Mouse (Mus musculus) layer of hippocampus, postnatal 14 days (tissue): ENCODE measurements at regions not wholly inside any gene's neighbourhood (a gene's known extent, or its start where the extent isn't known, plus 50 kb on each side); places are given as distances from the start of the nearest gene placed in this dataset.

Experiments used
- DNase-seq, 2 experiments: peaks; one replicate each; pipeline ENCODE4 v3.0.0; 2021 to 2022; ENCODE audit warnings: low spot score in 2 of 2, mixed read lengths in 1 of 2

GRCm38 (mm10) chr3:131056893-131057660 is 53.2 kb upstream of the Lef1 start:
- no peak for DNase-seq

DNA sequence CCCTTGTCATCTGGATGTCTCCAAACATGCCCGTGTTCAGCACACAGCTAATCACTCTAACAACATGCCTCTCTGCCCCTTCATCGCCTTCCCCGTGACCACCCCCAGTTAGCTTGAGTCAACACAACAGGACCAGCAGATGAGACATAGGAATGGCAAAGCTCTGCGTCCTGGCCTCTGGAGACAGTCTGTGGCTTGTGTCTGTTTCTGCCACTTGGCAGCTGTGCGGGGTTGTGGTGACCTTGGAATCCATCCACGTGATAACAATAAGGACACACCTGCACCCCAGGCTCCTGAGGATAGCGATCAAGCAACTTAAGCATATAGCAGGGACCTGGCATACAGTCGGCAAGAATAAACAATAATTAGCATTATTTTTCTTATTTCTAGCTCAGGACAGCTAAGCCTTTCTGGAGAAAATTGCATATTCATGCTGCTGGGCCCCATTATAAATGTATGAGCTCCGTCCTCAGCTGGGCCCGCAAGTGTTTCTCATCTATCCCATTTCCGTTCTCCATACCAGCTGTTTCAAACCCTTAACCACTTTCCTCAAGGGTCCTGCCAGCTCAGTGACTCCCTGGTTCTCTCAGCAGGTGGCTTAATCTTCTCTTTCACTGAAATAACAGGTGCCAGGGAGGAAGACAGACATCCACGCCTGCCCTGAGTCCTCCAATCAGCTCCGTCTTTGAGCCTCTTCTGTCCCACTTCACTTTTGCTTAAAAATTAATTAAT is 55.9 kb upstream of the Lef1 start:
- no peak for DNase-seq

GRCm38 (mm10) chr3:131047716-131048115 is 62.6 kb upstream of the Lef1 start:
- DNase-seq, result no peak

DNA sequence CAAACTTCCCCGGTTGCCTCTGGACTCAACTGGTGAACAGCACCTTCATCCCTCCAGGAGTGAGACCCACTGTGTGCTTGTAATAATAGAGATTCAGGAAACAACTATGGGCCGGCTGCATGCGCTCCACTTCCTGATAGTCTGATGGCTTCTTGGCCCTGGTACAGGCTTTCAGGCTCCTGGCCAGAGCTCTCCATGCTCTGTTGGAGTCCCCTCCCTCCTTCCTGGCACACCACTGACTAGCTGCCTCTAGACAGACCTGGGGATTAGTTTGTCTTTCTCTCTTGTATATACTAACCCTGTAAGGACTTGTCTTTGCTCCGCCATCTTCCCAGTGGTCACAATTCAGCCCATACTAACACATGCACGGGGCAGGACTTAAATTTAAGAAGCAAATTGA is 63.9 kb upstream of the Lef1 start:
- DNase-seq, result peak in 1 of 2 experiments; percentile 7

DNA sequence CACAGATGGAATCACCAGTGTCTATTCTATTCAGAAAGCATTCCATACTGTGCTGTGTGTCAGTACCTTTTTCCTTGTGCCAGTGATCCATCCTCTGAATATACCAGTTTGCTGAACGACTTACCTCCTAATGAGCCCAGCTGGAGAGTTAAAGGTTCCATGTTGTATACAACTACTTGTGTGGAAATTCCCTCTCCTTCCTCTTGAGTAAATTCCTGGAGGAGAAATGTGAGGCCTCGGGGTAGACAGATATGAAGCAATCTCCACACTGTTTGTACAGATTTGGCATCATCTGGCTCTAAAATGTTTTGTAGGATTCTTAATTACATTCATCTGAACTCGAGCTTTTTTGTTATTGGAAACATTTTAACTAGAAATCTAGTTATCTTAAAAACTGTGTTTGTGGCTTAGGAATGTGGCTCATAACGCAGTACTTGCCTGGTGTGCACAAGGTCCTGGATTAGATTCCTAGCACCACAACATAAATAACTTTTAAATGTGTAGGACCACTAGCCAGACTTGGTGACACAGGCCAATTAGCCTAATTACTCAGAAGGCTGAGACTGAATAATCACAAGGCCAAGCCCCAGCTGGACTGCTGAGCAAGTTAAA is 70.0 kb upstream of the Lef1 start:
- no peak for DNase-seq

DNA sequence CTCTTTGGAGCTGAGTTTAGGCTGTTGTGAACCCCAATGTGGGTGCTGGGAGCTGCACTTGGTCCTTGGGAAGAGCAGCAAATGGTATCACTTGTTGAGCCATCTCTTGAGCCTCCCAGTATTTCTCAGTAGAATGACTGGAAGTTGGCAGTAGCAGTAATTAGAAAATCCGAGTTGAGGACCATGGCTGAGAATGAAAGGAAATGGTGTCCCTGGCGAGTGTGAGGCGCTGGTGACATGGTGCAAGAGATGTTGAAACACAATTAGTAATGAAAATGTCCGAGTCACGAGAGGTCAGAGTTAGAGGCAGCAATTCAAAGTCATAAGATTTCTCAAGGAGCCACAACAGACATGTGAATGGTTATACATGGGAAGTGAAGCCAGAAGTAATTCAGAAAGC is 73.2 kb upstream of the Lef1 start:
- no peak for DNase-seq

DNA sequence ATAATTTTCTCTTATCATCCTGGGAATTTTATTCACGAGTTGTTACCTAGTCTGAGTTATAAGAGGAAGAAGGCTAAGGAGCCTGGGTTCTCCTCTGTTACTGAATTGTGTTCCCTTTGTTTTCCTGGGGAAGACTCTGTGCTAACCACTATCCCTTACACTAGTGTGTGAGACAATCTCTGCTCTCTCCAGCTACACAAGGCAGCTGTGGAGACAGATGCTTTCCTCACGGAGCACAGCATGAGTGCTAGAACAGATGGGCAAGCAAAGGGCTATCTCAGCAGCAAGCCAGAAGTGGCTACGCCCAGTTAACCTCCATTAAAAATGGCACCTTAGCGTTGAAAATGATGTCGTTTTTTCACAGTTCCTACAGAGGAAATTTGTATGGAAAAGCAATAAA is 75.5 kb upstream of the Lef1 start:
- no peak for DNase-seq

DNA sequence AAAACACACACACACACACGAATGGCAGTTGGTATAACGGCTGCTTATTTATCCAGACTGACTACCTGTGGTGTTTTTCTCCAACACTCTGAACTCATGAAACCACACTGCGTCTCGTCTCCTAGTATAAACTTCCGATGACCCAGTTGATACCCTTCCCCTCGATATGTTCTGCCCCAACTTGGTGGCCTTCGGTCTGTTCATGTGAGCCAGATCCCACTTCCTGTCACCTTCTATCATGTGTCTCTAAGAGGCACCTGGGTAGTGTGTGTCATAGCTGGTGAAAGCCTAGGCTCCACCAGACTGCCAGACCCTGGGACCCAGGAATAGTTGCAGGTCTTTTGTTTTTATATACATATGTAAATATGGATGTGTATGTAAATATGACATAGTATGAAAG is 83.9 kb upstream of the Lef1 start:
- DNase-seq, result no peak

DNA sequence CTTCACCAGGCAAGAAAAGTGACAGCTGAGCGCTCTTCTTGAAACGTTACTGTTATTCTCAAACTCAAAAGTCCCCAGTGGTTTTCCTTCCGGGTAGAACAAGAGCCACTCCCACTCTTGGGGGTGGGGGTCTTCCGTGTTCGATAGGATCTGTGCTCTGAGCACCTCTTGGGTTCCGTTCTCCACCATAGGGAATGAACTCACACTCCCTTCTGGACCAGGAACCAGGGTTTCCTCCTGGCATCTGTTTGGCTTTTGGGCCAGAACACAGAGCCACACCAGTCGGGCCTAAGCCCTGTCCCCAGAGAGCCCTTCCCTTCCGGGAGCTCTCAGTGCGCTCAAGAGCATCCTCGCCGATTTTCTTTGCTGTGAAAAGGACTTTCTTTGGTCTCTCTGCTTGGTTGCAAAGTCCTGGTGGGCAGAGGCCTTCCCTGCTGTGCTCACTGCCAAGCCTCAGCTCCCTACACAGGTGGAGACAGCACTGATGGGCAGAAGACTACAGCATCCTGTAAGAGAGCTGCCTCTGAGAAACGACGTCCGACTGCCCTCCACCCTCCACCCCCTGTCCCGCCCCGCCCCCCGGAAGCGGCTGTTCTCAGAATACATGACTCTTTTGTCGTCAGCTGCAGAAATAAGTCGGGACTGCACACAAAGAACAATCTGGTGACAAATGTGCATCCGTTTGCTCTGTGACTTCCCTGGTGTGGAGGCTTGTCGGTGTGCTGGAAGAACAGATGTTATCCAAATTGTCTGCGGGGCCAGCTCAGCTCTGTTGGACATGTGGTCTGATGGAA is 90.9 kb upstream of the Lef1 start:
- DNase-seq, result no peak

DNA sequence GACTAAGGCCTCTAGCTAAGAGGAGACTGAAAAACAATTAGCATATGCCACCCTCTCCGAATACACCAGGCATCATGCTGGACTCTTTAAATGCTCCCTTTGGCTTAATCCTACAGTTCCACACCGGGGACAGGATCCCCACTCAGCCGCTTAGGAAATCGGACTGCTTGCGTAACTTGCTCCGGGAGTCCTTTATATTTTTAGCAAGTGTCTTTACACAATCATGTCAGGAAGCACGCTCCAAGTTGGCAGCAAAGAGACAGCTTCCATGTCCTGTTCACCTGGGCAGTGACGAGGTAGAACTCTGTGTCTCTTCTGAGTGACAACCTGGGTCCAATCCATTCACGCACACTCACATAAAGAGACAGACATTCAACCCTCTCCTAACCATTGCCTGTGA is 92.4 kb upstream of the Lef1 start:
- DNase-seq, result no peak

GRCm38 (mm10) chr3:131016104-131016503 is 94.2 kb upstream of the Lef1 start:
- DNase-seq, result no peak

- no peak for DNase-seq
Observed at GRCm38 (mm10) chr3:131014092-131014716, 96.1 kb upstream of the Lef1 start.

DNA sequence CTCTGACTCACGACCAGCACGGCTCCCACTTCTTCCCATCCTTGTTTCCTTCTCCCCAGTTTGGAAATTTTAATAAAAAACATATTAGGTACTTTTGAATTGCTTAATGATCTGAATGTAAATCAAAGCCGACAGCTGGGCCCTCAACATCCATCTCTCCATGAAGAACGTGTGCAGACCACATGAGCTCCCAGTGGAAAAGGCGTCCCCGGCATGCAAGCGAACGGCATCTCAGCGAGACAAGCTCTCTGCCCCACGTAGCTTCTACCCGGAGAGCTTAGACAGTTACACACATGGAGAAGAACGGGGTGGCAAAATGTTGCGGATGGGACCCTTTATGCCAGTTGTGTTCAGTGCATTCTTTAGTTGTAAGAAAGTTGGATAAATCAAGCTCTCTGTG is 109.6 kb upstream of the Lef1 start:
- no peak for DNase-seq

DNA sequence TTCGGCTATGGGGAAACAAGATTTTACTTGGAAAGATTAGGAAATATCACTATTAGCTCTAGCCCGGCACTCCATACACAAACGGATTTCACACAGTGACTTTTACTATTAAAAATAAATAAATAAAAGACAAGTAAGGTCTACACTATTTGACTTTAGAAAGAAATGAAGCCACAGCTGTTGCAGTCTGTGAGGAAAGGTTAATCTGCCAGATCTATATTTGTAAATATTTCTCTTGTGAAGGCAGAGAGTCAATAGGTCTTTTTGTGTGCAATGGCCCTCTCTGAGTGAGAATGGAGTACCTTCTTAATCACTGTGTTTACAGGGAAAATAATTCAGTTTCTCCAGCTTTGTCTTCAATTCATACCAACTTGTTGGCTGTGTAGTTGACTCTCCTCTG is 110.0 kb upstream of the Lef1 start:
- DNase-seq, result no peak

DNA sequence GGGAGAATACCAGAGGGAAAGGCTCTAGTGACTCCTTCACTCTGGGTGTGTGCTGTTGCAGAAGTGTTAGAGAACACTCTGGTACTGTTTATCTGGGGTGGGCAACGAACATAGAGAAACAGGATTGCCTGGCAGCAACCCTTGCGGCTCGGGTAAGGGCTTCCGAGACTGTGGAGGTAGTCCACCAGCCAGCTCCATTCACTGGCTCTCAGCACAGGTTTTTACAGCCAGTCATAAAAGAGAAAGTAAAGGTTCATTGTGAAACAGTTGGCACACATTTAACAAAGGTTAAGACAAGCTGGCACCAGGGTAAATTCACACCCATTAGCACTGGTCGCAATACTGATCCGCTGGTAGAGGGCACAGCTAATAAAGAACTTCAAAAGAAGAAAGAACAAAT is 110.5 kb upstream of the Lef1 start:
- no peak for DNase-seq

DNA sequence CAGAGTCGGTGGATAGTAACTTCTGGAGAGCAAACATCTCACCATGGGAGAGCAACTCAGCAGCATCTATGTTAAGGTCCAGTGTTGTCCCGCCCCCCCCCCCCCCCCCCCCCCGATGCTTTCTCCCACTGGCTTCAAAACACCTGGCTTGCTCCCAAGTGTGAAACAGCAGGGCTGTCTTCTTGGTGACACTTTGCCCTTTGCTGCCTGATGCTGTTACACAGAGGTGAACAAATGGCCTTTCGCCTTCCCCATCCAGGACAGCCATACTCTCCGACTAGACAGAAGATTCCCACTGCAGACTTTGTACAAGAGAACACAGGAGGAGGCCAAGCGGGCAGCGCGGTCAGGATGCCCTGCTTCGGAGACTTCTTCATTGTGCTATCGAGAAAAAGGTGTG is 111.8 kb upstream of the Lef1 start:
- no peak for DNase-seq

DNA sequence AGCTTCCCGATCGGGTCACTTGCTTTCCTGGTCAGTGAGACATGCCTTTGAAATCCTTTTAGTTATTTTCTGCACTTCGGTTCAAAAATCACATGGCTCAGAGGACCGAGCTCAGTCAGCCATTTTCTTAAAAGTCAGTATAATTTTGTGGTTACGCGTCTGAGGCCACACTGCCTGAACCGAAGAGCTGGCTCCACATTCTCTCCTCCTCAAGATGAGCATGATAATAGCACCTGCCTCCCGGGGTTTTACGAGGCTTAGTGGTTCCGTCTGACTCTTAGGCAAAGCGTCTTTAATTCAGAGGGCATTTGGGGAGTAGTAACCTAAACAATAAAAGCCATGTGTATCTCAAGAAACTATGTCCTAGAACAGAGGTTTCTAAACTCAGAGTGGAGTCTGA is 113.5 kb upstream of the Lef1 start:
- DNase-seq, result no peak

GRCm38 (mm10) chr3:130991971-130992370 is 118.3 kb upstream of the Lef1 start:
- no peak for DNase-seq

DNA sequence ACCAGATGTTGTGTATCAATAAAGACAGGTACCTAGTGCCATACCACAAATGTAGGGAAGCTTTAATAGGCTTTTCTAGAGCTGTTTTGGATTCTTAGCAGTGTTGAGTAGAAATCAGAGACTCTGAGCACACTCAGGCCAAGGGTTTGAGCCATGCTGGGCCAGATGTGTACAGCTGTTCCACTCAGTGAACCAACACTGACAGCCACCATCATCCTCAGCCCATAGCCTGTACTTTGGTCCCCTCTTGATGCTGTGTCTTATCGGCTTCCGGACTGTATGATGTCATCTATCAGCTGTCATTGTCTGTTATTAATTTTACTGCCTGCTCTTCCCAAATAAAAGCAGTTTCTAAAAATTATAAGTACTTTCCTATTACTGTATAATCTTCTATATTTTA is 123.6 kb upstream of the Lef1 start:
- no peak for DNase-seq

GRCm38 (mm10) chr3:130986101-130986500 is 124.2 kb upstream of the Lef1 start:
- no peak for DNase-seq

DNA sequence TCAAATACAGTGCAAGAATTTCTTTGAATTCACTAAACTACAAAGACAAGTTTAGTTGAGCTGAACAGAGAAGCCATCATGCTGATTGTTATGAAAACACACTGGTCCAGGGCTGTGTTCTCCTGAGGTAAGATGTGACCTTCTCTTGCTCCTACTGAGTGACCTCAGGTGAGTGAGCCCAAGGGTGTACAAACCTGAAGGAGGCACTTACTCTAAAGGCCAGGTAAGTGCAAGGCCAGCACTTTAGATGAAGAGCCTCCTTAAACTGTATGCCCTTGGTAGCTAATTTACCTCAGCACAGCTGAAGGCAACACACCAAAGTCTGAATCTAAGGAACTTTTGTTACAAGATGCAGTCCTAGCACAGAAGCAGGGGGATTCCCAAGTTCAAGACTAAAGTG is 128.7 kb upstream of the Lef1 start:
- DNase-seq, result no peak
